Mouse (Mus musculus): Measurements from ENCODE around the gene Pnldc1.

The Pnldc1 gene

GRCm38 (mm10) chr17:12859006-12859520, 51.0 kb downstream of the Pnldc1 start:
- DNase-seq (ENCODE audit: extremely low read depth, low read depth) = no peak

- DNase-seq (ENCODE audit: extremely low read depth, low read depth) = peak; percentile 34
These were observed 52.0 kb downstream of the Pnldc1 start for GRCm38 (mm10) chr17:12858072-12858471.

DNA sequence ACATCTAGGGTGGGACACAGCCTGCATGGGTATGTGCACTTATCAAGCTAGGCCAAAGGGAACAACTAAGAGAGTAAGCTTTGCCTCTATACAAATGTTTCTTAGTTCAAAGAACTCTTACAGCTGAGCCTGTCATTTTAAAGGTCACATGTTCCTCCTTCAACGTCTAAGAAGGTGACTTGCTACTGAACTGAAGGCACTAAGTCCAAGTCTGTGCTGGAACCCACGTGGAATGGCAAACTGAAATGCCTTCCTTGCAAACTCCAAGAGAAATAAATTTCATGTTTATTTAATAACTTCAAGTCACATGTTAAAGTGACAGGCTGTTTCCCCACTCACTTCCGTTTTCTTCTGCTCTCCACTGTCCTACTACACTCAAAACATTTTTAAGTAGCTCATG, 52.6 kb downstream of the Pnldc1 start:
- no peak for DNase-seq (ENCODE audit: extremely low read depth, low read depth)

DNA sequence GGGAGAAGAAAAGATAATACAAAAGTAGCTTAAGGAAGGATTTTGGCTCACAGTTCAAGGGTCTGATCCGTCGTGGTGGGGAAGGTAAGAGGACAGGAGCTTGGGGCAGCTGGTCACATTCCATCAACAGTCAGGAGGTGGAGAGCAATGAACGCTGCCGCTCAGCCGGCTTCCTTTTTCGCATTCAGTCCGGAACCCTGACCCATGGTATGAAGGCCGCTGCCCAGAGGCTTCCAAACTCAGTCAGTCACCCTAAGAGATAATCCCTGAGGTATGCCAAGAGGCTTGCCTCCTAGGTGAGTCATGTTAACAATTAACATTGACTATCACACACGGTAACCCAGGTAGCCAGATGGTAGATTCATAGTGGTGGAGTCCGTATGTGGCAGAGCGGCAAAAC, 55.6 kb downstream of the Pnldc1 start:
- no peak for DNase-seq (ENCODE audit: extremely low read depth, low read depth)

DNA sequence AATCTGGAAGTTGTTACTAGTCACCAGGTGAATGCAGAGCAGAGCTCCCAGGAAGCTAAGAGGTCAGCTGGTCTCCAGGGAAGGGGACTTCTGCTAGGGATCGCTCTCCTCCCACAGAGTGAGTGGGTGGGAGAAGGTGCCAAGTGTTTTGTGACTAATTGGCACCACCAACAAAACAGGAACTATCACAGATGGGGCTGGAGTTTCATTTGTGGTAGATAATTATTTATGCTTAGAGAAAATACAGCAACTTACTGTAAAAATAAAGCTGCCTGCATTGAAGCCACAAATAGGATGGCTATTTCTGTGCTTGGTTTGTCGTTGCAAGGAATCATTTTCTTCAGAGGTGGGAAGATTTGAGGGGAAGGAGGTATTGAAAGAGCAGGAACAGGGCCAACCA, 56.2 kb downstream of the Pnldc1 start:
- DNase-seq (ENCODE audit: extremely low read depth, low read depth) = peak; percentile 22

DNA sequence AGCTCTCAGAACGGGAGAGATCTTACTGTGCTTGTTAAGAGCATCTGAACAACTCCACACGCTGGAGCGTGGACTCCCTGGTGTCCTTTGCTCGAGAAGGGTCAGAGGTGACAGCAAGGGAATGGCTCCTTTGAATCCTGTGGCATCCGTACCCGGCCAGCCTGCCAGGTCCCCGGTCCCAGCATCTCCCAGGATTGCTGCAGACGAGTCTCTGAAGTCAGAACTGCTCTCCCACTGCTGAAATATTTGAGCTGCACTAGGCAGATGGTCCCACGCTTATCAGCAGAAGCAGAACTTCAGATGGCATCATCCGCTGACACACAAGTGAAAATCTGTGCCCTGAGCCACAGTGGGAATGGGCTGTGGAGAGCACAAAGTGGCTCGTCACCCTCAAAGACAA, 58.3 kb downstream of the Pnldc1 start:
- no peak for DNase-seq (ENCODE audit: extremely low read depth, low read depth)

DNA sequence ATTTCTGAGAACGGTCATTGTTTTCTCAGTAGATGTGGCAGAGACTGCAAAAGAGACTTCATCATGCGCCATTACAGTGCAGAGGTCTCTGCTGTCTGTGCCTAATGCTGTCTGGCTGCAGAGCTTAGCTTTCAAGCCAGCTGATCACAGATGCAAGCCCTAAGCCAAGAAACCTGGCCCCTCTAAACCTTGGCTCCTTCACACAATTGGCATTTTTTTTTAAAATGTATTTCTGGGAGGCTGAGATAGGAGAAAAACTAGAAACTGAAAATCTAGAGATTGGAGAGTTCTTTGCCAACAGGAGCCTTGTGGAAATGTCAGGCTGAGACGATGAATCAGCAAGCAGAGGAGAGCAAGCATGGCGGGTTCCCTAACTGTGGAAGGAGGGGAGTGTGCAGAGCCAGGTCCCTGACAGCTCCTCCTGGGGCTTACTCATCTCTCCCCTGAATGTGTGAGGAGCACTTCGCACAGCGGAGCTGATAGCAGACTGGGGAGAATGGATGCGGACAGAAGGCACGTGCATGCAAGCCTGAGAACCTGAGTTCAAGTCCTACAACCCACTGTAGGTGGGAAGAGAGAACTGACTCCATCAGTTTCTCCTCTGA, 60.1 kb downstream of the Pnldc1 start:
- no peak for DNase-seq (ENCODE audit: extremely low read depth, low read depth)

DNA sequence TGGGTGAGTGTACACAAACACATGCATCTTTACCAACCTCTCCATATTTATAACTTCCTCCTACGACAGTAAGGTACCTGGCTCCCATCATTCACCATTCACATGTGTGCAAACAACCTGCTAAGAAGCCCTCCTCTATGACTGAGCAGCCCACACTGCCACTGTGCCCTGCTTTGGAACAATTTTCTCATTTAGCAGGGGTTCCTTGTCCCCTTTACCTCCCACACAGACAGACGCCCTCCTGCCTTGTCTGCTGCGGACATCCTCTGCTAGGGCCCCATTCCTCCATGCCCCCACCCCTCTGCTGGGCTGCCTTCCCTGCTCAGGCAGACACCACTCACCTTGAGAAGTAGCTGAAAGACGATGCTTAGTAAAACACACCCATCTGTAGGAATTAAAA, 62.3 kb downstream of the Pnldc1 start:
- no peak for DNase-seq (ENCODE audit: extremely low read depth, low read depth)

- DNase-seq (ENCODE audit: extremely low read depth, low read depth) = no peak
These were observed 63.6 kb downstream of the Pnldc1 start for GRCm38 (mm10) chr17:12846474-12846873.

DNA sequence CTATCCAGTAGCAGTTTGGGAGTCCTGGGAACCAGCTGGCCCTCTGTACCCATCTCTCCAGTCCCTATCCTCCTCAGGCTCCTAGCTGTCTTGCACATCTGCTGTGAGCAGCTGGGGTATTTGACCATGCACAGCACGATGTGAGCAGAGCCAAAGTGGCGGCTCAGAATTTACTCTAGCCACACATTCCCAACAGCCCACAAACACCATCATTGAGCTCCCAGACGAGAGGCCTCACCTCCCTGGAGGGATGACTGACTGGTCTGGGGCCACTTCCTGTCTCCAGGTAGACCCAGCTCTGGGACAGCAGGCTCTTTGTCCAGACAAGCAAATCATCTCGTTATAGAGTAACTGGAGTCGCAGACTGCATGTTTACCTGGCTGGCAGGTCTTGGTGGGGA, 64.2 kb downstream of the Pnldc1 start:
- no peak for DNase-seq (ENCODE audit: extremely low read depth, low read depth)

GRCm38 (mm10) chr17:12844540-12844939, 65.5 kb downstream of the Pnldc1 start:
- no peak for DNase-seq (ENCODE audit: extremely low read depth, low read depth)

GRCm38 (mm10) chr17:12843826-12844225, 66.2 kb downstream of the Pnldc1 start:
- DNase-seq (ENCODE audit: extremely low read depth, low read depth) = no peak

DNA sequence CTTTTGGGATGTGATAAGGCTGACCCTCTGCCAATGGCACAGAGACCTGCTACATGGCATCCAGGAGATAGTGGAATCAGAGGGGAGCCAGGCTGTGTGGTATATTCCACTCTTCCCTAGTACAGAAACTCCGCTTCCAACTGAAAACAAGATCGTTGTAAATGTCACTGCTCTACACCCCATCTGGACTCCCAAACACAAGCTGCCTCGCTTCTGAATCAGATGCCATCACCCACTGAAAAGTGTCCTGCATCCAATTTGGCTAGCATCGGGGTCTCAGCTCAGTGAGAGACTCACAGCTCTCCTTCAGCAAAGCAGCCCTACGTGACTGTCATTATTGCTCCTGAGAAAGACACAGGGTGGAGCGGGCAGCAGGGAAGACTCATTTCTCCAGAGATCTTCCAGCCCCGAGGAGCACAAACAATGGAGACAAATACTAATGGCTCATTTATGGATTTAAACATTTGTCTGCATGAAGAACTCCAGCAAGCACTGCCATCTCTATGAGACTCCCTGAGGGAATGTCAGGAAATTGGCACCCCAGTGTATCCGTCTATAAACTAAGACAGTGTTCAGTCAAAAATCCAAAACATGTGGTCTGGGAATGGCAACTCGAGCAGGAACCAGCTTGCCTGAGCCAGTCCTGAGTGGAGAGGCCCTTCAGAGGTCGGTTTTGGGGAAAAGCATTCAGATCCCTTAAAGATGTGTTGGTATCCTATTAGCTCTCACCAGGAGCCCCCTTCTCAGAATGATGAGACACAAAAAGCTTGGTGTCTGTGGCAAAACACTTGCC, 70.4 kb downstream of the Pnldc1 start:
- DNase-seq (ENCODE audit: extremely low read depth, low read depth) = no peak
